Mouse (Mus musculus) olfactory bulb, adult 2 months (tissue): ENCODE results near the gene Wwc2. TPM values are rescaled to one million over a fixed set of nuclear protein-coding genes. Genes with fewer than 3 reads are reported as not detected.

Experiments used
- H3K27ac ChIP-seq: fragments of 200-500 bp; 2 replicates; pipeline ENCODE4 v1.5.1; 2012; ENCODE audit warnings: low read depth, low read length; ENCODE audit not compliant: insufficient read depth
- H3K4me1 ChIP-seq: fragments of 200-500 bp; 2 replicates; pipeline ENCODE4 v1.6.1; 2012; ENCODE audit warnings: low read length; ENCODE audit not compliant: control insufficient read depth, insufficient read depth
- H3K4me3 ChIP-seq: fragments of 200-500 bp; 2 replicates; pipeline ENCODE4 v1.5.1; 2012; ENCODE audit warnings: mild to moderate bottlenecking, low read depth, low read length, moderate library complexity; ENCODE audit not compliant: insufficient read depth
- CTCF ChIP-seq: fragments of 200-500 bp; IDR thresholded peaks from 2 replicates; pipeline ENCODE4 v1.5.1; 2012; ENCODE audit warnings: low read depth, mild to moderate bottlenecking, low read length, moderate library complexity; ENCODE audit not compliant: insufficient read depth
- POLR2A ChIP-seq: fragments of 200-500 bp; IDR thresholded peaks from 2 replicates; pipeline ENCODE4 v1.6.1; 2012; ENCODE audit warnings: mild to moderate bottlenecking, low read depth, low read length, moderate library complexity; ENCODE audit not compliant: insufficient read depth
- WGBS: fragments of 180-500 bp; shearing (Covaris S2); methylation state at CpG from one replicate; pipeline ENCODE4 v1.1.7; 2018; 5-methylcytosine and 5-hydroxymethylcytosine counted together
- polyA plus RNA-seq: library from polyadenylated mRNA; stranded (reverse); fragments of >200 nt; gene quantifications from 2 replicates; pipeline ENCODE4 v1.2.4, GENCODE M21; 2012; ENCODE audit warnings: low replicate concordance; ENCODE audit not compliant: missing spikeins, insufficient read depth, insufficient read length

Gene Wwc2
- polyA plus RNA-seq, 1 experiment, result not detected

GRCm38 (mm10) chr8:47917060-47918035 is 73.4 kb downstream of the Wwc2 start:
- Histone ChIP-seq H3K4me1 (no peaks in the 10 kb centered on the region), H3K4me3 (no peak overlapping the region), H3K27ac (no peak overlapping the region)
- TF ChIP-seq CTCF, result no peak
- no peak for TF ChIP-seq POLR2A
- WGBS, result 85% methylated on average over 19 of the region's 19 CpGs

GRCm38 (mm10) chr8:47915521-47915920 is 75.2 kb downstream of the Wwc2 start:
- Histone ChIP-seq H3K27ac (no peak overlapping the region), H3K4me3 (no peak overlapping the region), H3K4me1 (no peaks in the 10 kb centered on the region)
- 91% methylated on average over 2 of the region's 2 CpGs for WGBS
- TF ChIP-seq POLR2A (no peak), CTCF (no peak)

GRCm38 (mm10) chr8:47914946-47915345 is 75.8 kb downstream of the Wwc2 start:
- Histone ChIP-seq H3K4me1 (no peaks in the 10 kb centered on the region), H3K4me3 (no peak overlapping the region), H3K27ac (no peak overlapping the region)
- 97% methylated on average over 7 of the region's 7 CpGs for WGBS
- no peak for TF ChIP-seq POLR2A
- TF ChIP-seq CTCF, result no peak

GRCm38 (mm10) chr8:47914161-47914560 is 76.6 kb downstream of the Wwc2 start:
- WGBS, result 96% methylated on average over 8 of the region's 8 CpGs
- no peak for TF ChIP-seq POLR2A
- no peak for TF ChIP-seq CTCF
- Histone ChIP-seq H3K4me1 (no peaks in the 10 kb centered on the region), H3K4me3 (no peak overlapping the region), H3K27ac (no peak overlapping the region)

GRCm38 (mm10) chr8:47913621-47914020 is 77.1 kb downstream of the Wwc2 start:
- Histone ChIP-seq H3K4me1 (no peaks in the 10 kb centered on the region), H3K27ac (no peak overlapping the region), H3K4me3 (no peak overlapping the region)
- 91% methylated on average over 9 of the region's 9 CpGs for WGBS
- TF ChIP-seq POLR2A (no peak), CTCF (no peak)

GRCm38 (mm10) chr8:47909681-47910080 is 81.0 kb downstream of the Wwc2 start:
- WGBS, result 97% methylated on average over 11 of the region's 11 CpGs
- Histone ChIP-seq H3K27ac (no peak overlapping the region), H3K4me3 (no peak overlapping the region), H3K4me1 (no peaks in the 10 kb centered on the region)
- no peak for TF ChIP-seq POLR2A
- no peak for TF ChIP-seq CTCF

- H3K4me1 ChIP-seq, result peaks cover 3% of the 10 kb centered on the region; the same call in 1 of the 2 replicates
- no peak for TF ChIP-seq POLR2A
- no peak for TF ChIP-seq CTCF
- no peak overlapping the region for H3K27ac ChIP-seq
- WGBS, result 92% methylated on average over 9 of the region's 9 CpGs
- H3K4me3 ChIP-seq, result no peak overlapping the region
Observed at GRCm38 (mm10) chr8:47907056-47907455, 83.7 kb downstream of the Wwc2 start.

GRCm38 (mm10) chr8:47906142-47906541 is 84.6 kb downstream of the Wwc2 start:
- no peak overlapping the region for H3K27ac ChIP-seq
- no peak overlapping the region for H3K4me3 ChIP-seq
- 95% methylated on average over 9 of the region's 9 CpGs for WGBS
- H3K4me1 ChIP-seq, result peaks cover 3% of the 10 kb centered on the region; the same call in 1 of the 2 replicates
- TF ChIP-seq POLR2A, result no peak
- TF ChIP-seq CTCF, result no peak

GRCm38 (mm10) chr8:47905256-47905655 is 85.5 kb downstream of the Wwc2 start:
- no peak for TF ChIP-seq POLR2A
- TF ChIP-seq CTCF, result no peak
- Histone ChIP-seq H3K4me3 (no peak overlapping the region), H3K27ac (no peak overlapping the region), H3K4me1 (peaks cover 3% of the 10 kb centered on the region; the same call in 1 of the 2 replicates)
- 90% methylated on average over 7 of the region's 7 CpGs for WGBS

- 83% methylated on average over 7 of the region's 7 CpGs for WGBS
- TF ChIP-seq CTCF (no peak), POLR2A (no peak)
- H3K27ac ChIP-seq, result no peak overlapping the region
- H3K4me1 ChIP-seq, result peaks cover 3% of the 10 kb centered on the region; the same call in 1 of the 2 replicates
- H3K4me3 ChIP-seq, result no peak overlapping the region
Observed at GRCm38 (mm10) chr8:47904004-47904403, 86.7 kb downstream of the Wwc2 start.
